Mouse (Mus musculus) heart, embryonic 11.5 days (tissue): ENCODE data around the gene Scgb1b27. TPM values are rescaled to one million over a fixed set of nuclear protein-coding genes. Genes with fewer than 3 reads are reported as not detected.

Experiments used
- polyA plus RNA-seq: library from polyadenylated mRNA; unstranded; fragments of >200 nt; fragmentation: Nextera tagmentation; extraction: Ambion mirVana; gene quantifications from 2 replicates; pipeline ENCODE4 v1.2.1, GENCODE M21; 2014

The Scgb1b27 gene
- polyA plus RNA-seq, 1 experiment from 2014 or later: not detected

Other genes starting within 250 kb of the Scgb1b27 start
- not detected in 2 replicates for gene Scgb2b26, start 76.4 kb upstream of the Scgb1b27 start, polyA plus RNA-seq
- not detected in 2 replicates for gene Scgb2b27, start 7.5 kb upstream of the Scgb1b27 start, polyA plus RNA-seq
- not detected in 2 replicates for gene Scgb1b30, start 73.9 kb downstream of the Scgb1b27 start, polyA plus RNA-seq
- gene Wtip, start 111.8 kb downstream of the Scgb1b27 start, polyA plus RNA-seq: 4.8 and 7.4 TPM in 2 replicates
- 125 and 128 TPM in 2 replicates for gene Uba2, start 148.1 kb downstream of the Scgb1b27 start, polyA plus RNA-seq
- 46.7 and 49.7 TPM in 2 replicates for gene Pdcd2l, start 175.2 kb downstream of the Scgb1b27 start, polyA plus RNA-seq
- 798 and 824 TPM in 2 replicates for gene Gpi1, start 208.9 kb downstream of the Scgb1b27 start, polyA plus RNA-seq
- gene Gm6096, start 229.6 kb downstream of the Scgb1b27 start, polyA plus RNA-seq: 0.80 and 1.2 TPM in 2 replicates